Mouse (Mus musculus): ENCODE measurements around the gene Ahnak. TPM values are rescaled to one million over a fixed set of nuclear protein-coding genes. Genes with fewer than 3 reads are reported as not detected.

Gene Ahnak
- polyA plus RNA-seq, 1 experiment = 163 TPM

- Histone ChIP-seq H3K27ac (ENCODE audit: insufficient read depth, low read length) (no peak overlapping the region), H3K27me3 (ENCODE audit: control insufficient read depth, insufficient read depth, low read length, poor library complexity, severe bottlenecking) (no peaks in the 10 kb centered on the region), H3K9me3 (replicated peaks; ENCODE audit: control insufficient read depth, insufficient read depth, low read length, poor library complexity, severe bottlenecking) (no peaks in the 10 kb centered on the region), H3K4me3 (ENCODE audit: low read depth, low read length) (no peak overlapping the region), H3K9ac (ENCODE audit: low read depth, poor library complexity, severe bottlenecking) (no peak overlapping the region), H3K36me3 (ENCODE audit: control insufficient read depth, insufficient read depth, low read length, poor library complexity, severe bottlenecking) (no peaks in the 10 kb centered on the region), H3K4me1 (ENCODE audit: control insufficient read depth, insufficient read depth, low read length) (no peaks in the 10 kb centered on the region)
- TF ChIP-seq EP300 (IDR thresholded peaks at IDR 0.05; ENCODE audit: insufficient read depth, low read depth, low read length) = no peak
- no peak for TF ChIP-seq CTCF (IDR thresholded peaks at IDR 0.05; ENCODE audit: low read depth, low read length)
- no peak for TF ChIP-seq POLR2A (IDR thresholded peaks at IDR 0.05; ENCODE audit: insufficient read depth, low read length)
Measured at GRCm38 (mm10) chr19:9072157-9072530, 83.1 kb downstream of the Ahnak start.

DNA sequence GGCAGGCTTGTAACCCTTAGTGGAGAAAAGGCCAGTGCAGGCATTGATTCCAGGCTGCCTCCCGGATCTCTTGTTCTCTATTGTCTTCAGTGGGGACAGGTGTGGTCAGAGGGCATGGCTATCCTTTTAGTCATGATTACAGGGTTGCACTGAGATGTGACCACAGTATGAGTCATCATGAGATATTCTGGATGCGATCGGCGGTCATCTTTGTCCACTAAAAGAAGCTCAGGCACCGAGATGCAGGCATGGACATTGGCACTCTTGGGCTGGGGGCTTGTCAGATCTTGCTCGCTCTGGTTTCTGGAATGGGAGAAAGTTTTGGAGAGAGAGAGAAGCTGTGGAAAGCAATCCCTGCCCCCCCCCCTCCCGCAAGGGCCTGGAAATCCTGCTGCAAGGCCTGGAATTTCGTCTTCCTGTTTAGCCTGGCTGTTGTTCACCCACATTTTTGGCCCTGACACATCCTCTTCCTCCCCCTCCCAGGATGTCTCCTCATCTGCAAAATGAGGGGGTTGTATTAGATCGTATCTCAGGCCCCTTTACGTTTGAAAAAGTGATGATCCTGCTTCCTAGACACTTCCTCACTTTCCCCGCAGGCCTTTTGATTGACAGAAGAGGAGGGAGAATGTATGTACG, 84.8 kb downstream of the Ahnak start:
- H3K36me3 ChIP-seq (ENCODE audit: control insufficient read depth, insufficient read depth, low read length, poor library complexity, severe bottlenecking) = no peaks in the 10 kb centered on the region
- H3K4me1 ChIP-seq (ENCODE audit: control insufficient read depth, insufficient read depth, low read length) = no peaks in the 10 kb centered on the region
- H3K9me3 ChIP-seq (replicated peaks; ENCODE audit: control insufficient read depth, insufficient read depth, low read length, poor library complexity, severe bottlenecking) = no peaks in the 10 kb centered on the region
- H3K27me3 ChIP-seq (ENCODE audit: control insufficient read depth, insufficient read depth, low read length, poor library complexity, severe bottlenecking) = no peaks in the 10 kb centered on the region
- H3K9ac ChIP-seq (ENCODE audit: low read depth, poor library complexity, severe bottlenecking) = peak overlapping the region; percentile 26; the same call in 1 of the 2 replicates
- TF ChIP-seq EP300 (IDR thresholded peaks at IDR 0.05; ENCODE audit: insufficient read depth, low read depth, low read length) (no peak), CTCF (IDR thresholded peaks at IDR 0.05; ENCODE audit: low read depth, low read length) (no peak), POLR2A (IDR thresholded peaks at IDR 0.05; ENCODE audit: insufficient read depth, low read length) (no peak)
- H3K27ac ChIP-seq (ENCODE audit: insufficient read depth, low read length) = peak overlapping the region; percentile 78
- H3K4me3 ChIP-seq (ENCODE audit: low read depth, low read length) = no peak overlapping the region

DNA sequence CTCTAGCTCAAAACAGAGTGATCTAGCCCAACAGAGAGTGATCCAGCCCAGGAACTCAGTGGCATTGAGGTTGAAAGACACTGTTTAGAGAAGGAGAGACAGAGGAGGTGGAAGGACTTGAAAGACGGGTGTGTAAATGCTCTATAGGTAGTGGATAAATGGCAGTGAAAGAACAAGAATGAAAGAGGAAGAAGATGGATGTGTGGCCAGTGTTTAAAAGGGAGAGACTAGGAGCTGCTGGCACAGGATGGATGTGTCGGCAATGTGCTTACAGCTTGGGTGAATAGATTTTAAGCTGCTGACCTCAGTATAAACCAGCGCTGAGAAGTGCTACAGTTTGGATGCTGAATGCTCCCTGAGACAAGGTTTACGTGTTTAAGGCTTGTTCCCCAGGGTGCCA, 85.3 kb downstream of the Ahnak start:
- Histone ChIP-seq H3K9me3 (replicated peaks; ENCODE audit: control insufficient read depth, insufficient read depth, low read length, poor library complexity, severe bottlenecking) (no peaks in the 10 kb centered on the region), H3K4me3 (ENCODE audit: low read depth, low read length) (no peak overlapping the region), H3K9ac (ENCODE audit: low read depth, poor library complexity, severe bottlenecking) (0 out of 2 replicates have a peak overlapping the region, but pooled peaks have one; percentile 26), H3K27me3 (ENCODE audit: control insufficient read depth, insufficient read depth, low read length, poor library complexity, severe bottlenecking) (no peaks in the 10 kb centered on the region), H3K27ac (ENCODE audit: insufficient read depth, low read length) (peak overlapping the region; percentile 78), H3K4me1 (ENCODE audit: control insufficient read depth, insufficient read depth, low read length) (no peaks in the 10 kb centered on the region), H3K36me3 (ENCODE audit: control insufficient read depth, insufficient read depth, low read length, poor library complexity, severe bottlenecking) (no peaks in the 10 kb centered on the region)
- TF ChIP-seq EP300 (IDR thresholded peaks at IDR 0.05; ENCODE audit: insufficient read depth, low read depth, low read length) (no peak), POLR2A (IDR thresholded peaks at IDR 0.05; ENCODE audit: insufficient read depth, low read length) (no peak), CTCF (IDR thresholded peaks at IDR 0.05; ENCODE audit: low read depth, low read length) (no peak)

- Histone ChIP-seq H3K9me3 (replicated peaks; ENCODE audit: control insufficient read depth, insufficient read depth, low read length, poor library complexity, severe bottlenecking) (no peaks in the 10 kb centered on the region), H3K4me3 (ENCODE audit: low read depth, low read length) (no peak overlapping the region), H3K4me1 (ENCODE audit: control insufficient read depth, insufficient read depth, low read length) (no peaks in the 10 kb centered on the region), H3K27me3 (ENCODE audit: control insufficient read depth, insufficient read depth, low read length, poor library complexity, severe bottlenecking) (no peaks in the 10 kb centered on the region), H3K27ac (ENCODE audit: insufficient read depth, low read length) (0 out of 2 replicates have a peak overlapping the region, but pooled peaks have one; percentile 0), H3K36me3 (ENCODE audit: control insufficient read depth, insufficient read depth, low read length, poor library complexity, severe bottlenecking) (no peaks in the 10 kb centered on the region), H3K9ac (ENCODE audit: low read depth, poor library complexity, severe bottlenecking) (no peak overlapping the region)
- no peak for TF ChIP-seq POLR2A (IDR thresholded peaks at IDR 0.05; ENCODE audit: insufficient read depth, low read length)
- no peak for TF ChIP-seq CTCF (IDR thresholded peaks at IDR 0.05; ENCODE audit: low read depth, low read length)
- no peak for TF ChIP-seq EP300 (IDR thresholded peaks at IDR 0.05; ENCODE audit: insufficient read depth, low read depth, low read length)
Measured at GRCm38 (mm10) chr19:9075558-9075957, 86.5 kb downstream of the Ahnak start.

GRCm38 (mm10) chr19:9076035-9076434, 87.0 kb downstream of the Ahnak start:
- Histone ChIP-seq H3K36me3 (ENCODE audit: control insufficient read depth, insufficient read depth, low read length, poor library complexity, severe bottlenecking) (no peaks in the 10 kb centered on the region), H3K9me3 (replicated peaks; ENCODE audit: control insufficient read depth, insufficient read depth, low read length, poor library complexity, severe bottlenecking) (no peaks in the 10 kb centered on the region), H3K27ac (ENCODE audit: insufficient read depth, low read length) (0 out of 2 replicates have a peak overlapping the region, but pooled peaks have one; percentile 0), H3K4me3 (ENCODE audit: low read depth, low read length) (no peak overlapping the region), H3K27me3 (ENCODE audit: control insufficient read depth, insufficient read depth, low read length, poor library complexity, severe bottlenecking) (no peaks in the 10 kb centered on the region), H3K4me1 (ENCODE audit: control insufficient read depth, insufficient read depth, low read length) (no peaks in the 10 kb centered on the region), H3K9ac (ENCODE audit: low read depth, poor library complexity, severe bottlenecking) (no peak overlapping the region)
- no peak for TF ChIP-seq EP300 (IDR thresholded peaks at IDR 0.05; ENCODE audit: insufficient read depth, low read depth, low read length)
- TF ChIP-seq CTCF (IDR thresholded peaks at IDR 0.05; ENCODE audit: low read depth, low read length) = no peak
- TF ChIP-seq POLR2A (IDR thresholded peaks at IDR 0.05; ENCODE audit: insufficient read depth, low read length) = no peak

DNA sequence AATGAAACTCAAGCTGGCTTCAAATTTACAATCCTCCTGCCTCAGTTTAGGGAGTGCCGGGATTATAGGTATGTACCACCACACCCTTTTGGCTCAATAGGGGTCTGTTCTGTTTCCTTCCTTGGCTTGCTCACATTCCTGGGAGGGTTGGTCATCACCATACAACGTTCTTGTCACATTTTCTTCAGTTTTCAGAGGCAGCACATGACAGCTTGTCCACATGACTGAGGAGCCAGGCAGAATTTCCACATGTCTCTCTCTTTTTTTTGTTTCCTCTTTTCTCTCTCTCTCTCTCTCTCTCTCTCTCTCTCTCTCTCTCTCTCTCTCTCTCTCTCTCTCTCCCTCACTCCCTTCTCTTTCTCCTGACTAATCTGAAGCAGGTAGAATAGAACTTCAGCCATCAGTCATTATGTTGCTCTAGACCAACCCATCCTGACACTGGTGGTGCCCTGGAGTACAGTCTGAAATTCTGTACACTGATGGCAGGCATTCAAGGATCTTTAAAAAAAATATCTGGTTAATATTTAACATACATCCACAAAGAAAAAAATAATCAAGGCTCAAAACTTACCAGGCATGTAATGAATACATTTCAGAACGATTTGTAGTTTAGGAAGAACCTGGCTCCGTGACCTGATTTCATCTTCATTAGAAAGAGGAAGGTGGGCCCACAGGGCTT, 88.0 kb downstream of the Ahnak start:
- Histone ChIP-seq H3K27me3 (ENCODE audit: control insufficient read depth, insufficient read depth, low read length, poor library complexity, severe bottlenecking) (no peaks in the 10 kb centered on the region), H3K27ac (ENCODE audit: insufficient read depth, low read length) (no peak overlapping the region)

More for the DNA sequence above, 88.0 kb downstream of the Ahnak start:
- Histone ChIP-seq H3K4me3 (ENCODE audit: low read depth, low read length) (no peak overlapping the region), H3K36me3 (ENCODE audit: control insufficient read depth, insufficient read depth, low read length, poor library complexity, severe bottlenecking) (no peaks in the 10 kb centered on the region), H3K9me3 (replicated peaks; ENCODE audit: control insufficient read depth, insufficient read depth, low read length, poor library complexity, severe bottlenecking) (no peaks in the 10 kb centered on the region), H3K9ac (ENCODE audit: low read depth, poor library complexity, severe bottlenecking) (no peak overlapping the region), H3K4me1 (ENCODE audit: control insufficient read depth, insufficient read depth, low read length) (no peaks in the 10 kb centered on the region)
- TF ChIP-seq POLR2A (IDR thresholded peaks at IDR 0.05; ENCODE audit: insufficient read depth, low read length) = no peak
- no peak for TF ChIP-seq CTCF (IDR thresholded peaks at IDR 0.05; ENCODE audit: low read depth, low read length)
- TF ChIP-seq EP300 (IDR thresholded peaks at IDR 0.05; ENCODE audit: insufficient read depth, low read depth, low read length) = no peak

All from ES-Bruce4 (cell line).